Mouse (Mus musculus): ENCODE data around the gene Speer4d. TPM values are rescaled to one million over a fixed set of nuclear protein-coding genes. Genes with fewer than 3 reads are reported as not detected.
A peak's percentile ranks its signal among the peaks of the same experiment; 100 is the strongest.
"Not testable (repeated sequence)": the region's sequence is repeated elsewhere in the genome, so short reads cannot be mapped to it uniquely, and the experiment has no call there.

The Speer4d gene
- polyA plus RNA-seq, 1 experiment from 2014 or later, result not detected

DNA sequence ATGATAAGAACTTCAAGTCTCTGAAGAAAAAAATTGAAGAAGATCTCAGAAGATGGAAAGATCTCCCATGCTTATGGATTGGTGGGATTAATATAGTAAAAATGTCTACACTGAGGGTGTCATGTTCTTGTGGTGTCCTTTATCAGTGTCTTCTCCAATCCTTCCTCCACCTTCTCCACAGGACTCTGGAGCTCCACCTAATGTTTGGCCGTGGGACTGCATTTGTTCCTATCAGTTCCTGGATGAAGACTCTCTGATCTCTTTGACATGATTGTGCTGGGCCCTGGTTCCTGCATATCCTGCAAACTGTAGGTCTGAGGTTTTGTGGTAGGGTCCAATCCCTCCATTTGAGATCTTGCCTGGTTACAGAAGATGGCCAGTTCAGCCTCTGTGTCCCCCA is 9.3 kb downstream of the Speer4d start:
- H3K9me3 ChIP-seq (ENCODE audit: low read length); H3K9ac ChIP-seq (replicated peaks); H3K4me3 ChIP-seq (ENCODE audit: low read depth, low read length); ATAC-seq; H3K4me1 ChIP-seq (ENCODE audit: insufficient read depth); DNase-seq; H3K27ac ChIP-seq (ENCODE audit: low read depth); H3K36me3 ChIP-seq (replicated peaks; ENCODE audit: insufficient read depth, low read length); H3K4me2 ChIP-seq (ENCODE audit: low read depth, low read length); H3K27me3 ChIP-seq (ENCODE audit: insufficient read depth, low read length): not testable (repeated sequence)
- WGBS (ENCODE audit: insufficient replicate concordance), result 23% methylated on average over 1 of the region's 1 CpGs
- peak; percentile 24; the same call in 1 of the 2 replicates for TF ChIP-seq CTCF (IDR thresholded peaks at IDR 0.05; ENCODE audit: low read depth)

- H3K4me3 ChIP-seq (ENCODE audit: low read depth, low read length); H3K27ac ChIP-seq (ENCODE audit: low read depth); H3K4me1 ChIP-seq (ENCODE audit: insufficient read depth); H3K4me2 ChIP-seq (ENCODE audit: low read depth, low read length); ATAC-seq; H3K9me3 ChIP-seq (ENCODE audit: low read length); DNase-seq; H3K9ac ChIP-seq (replicated peaks); H3K27me3 ChIP-seq (ENCODE audit: insufficient read depth, low read length); H3K36me3 ChIP-seq (replicated peaks; ENCODE audit: insufficient read depth, low read length): not testable (repeated sequence)
- 0 out of 2 replicates have a peak, but pooled peaks have one; percentile 13 for TF ChIP-seq CTCF (IDR thresholded peaks at IDR 0.05; ENCODE audit: low read depth)
- 26% methylated on average over 5 of the region's 5 CpGs for WGBS (ENCODE audit: insufficient replicate concordance)
These were observed 11.2 kb downstream of the Speer4d start for GRCm38 (mm10) chr5:15630068-15630467.

GRCm38 (mm10) chr5:15637637-15638036 is 18.8 kb downstream of the Speer4d start:
- not testable (repeated sequence) for H3K4me2 ChIP-seq (ENCODE audit: low read depth, low read length); H3K4me1 ChIP-seq (ENCODE audit: insufficient read depth); H3K9me3 ChIP-seq (ENCODE audit: low read length); H3K36me3 ChIP-seq (replicated peaks; ENCODE audit: insufficient read depth, low read length); H3K4me3 ChIP-seq (ENCODE audit: low read depth, low read length); H3K27me3 ChIP-seq (ENCODE audit: insufficient read depth, low read length); H3K27ac ChIP-seq (ENCODE audit: low read depth); ATAC-seq; H3K9ac ChIP-seq (replicated peaks)
- 50% methylated on average over 2 of the region's 2 CpGs for WGBS (ENCODE audit: insufficient replicate concordance)
- DNase-seq, result peak; percentile 18

- TF ChIP-seq CTCF (IDR thresholded peaks at IDR 0.05; ENCODE audit: low read depth), result peak; percentile 29; the same call in 1 of the 2 replicates
- not testable (repeated sequence) for ATAC-seq; DNase-seq; H3K9me3 ChIP-seq (ENCODE audit: low read length); H3K9ac ChIP-seq (replicated peaks); H3K27ac ChIP-seq (ENCODE audit: low read depth); H3K36me3 ChIP-seq (replicated peaks; ENCODE audit: insufficient read depth, low read length); H3K4me2 ChIP-seq (ENCODE audit: low read depth, low read length); H3K4me1 ChIP-seq (ENCODE audit: insufficient read depth); H3K4me3 ChIP-seq (ENCODE audit: low read depth, low read length); H3K27me3 ChIP-seq (ENCODE audit: insufficient read depth, low read length)
- 23% methylated on average over 6 of the region's 6 CpGs for WGBS (ENCODE audit: insufficient replicate concordance)
These were observed 26.8 kb downstream of the Speer4d start for GRCm38 (mm10) chr5:15645707-15646106.

GRCm38 (mm10) chr5:15652334-15652733 is 33.5 kb downstream of the Speer4d start:
- not testable (repeated sequence) for DNase-seq; H3K4me1 ChIP-seq (ENCODE audit: insufficient read depth); ATAC-seq; H3K27me3 ChIP-seq (ENCODE audit: insufficient read depth, low read length); H3K4me2 ChIP-seq (ENCODE audit: low read depth, low read length); H3K9me3 ChIP-seq (ENCODE audit: low read length); H3K9ac ChIP-seq (replicated peaks); H3K4me3 ChIP-seq (ENCODE audit: low read depth, low read length); H3K36me3 ChIP-seq (replicated peaks; ENCODE audit: insufficient read depth, low read length); H3K27ac ChIP-seq (ENCODE audit: low read depth)
- WGBS (ENCODE audit: insufficient replicate concordance), result 44% methylated on average over 2 of the region's 2 CpGs

- ATAC-seq; H3K9ac ChIP-seq (replicated peaks); H3K27me3 ChIP-seq (ENCODE audit: insufficient read depth, low read length); H3K4me1 ChIP-seq (ENCODE audit: insufficient read depth); H3K4me3 ChIP-seq (ENCODE audit: low read depth, low read length); H3K36me3 ChIP-seq (replicated peaks; ENCODE audit: insufficient read depth, low read length); H3K27ac ChIP-seq (ENCODE audit: low read depth); H3K9me3 ChIP-seq (ENCODE audit: low read length); H3K4me2 ChIP-seq (ENCODE audit: low read depth, low read length); DNase-seq: not testable (repeated sequence)
- 55% methylated on average over 1 of the region's 1 CpGs for WGBS (ENCODE audit: insufficient replicate concordance)
These were observed 38.1 kb downstream of the Speer4d start, which contains the start of gene 4930572O03Rik for GRCm38 (mm10) chr5:15656959-15657358. 4930572O03Rik (minus strand) TSS chr5:15657059.

GRCm38 (mm10) chr5:15663847-15664246 is 45.0 kb downstream of the Speer4d start:
- peak; percentile 36 for DNase-seq
- H3K9ac ChIP-seq (replicated peaks); H3K9me3 ChIP-seq (ENCODE audit: low read length); ATAC-seq; H3K27me3 ChIP-seq (ENCODE audit: insufficient read depth, low read length); H3K4me2 ChIP-seq (ENCODE audit: low read depth, low read length); H3K36me3 ChIP-seq (replicated peaks; ENCODE audit: insufficient read depth, low read length); H3K4me3 ChIP-seq (ENCODE audit: low read depth, low read length); H3K27ac ChIP-seq (ENCODE audit: low read depth); H3K4me1 ChIP-seq (ENCODE audit: insufficient read depth): not testable (repeated sequence)
- 71% methylated on average over 7 of the region's 7 CpGs for WGBS (ENCODE audit: insufficient replicate concordance)

GRCm38 (mm10) chr5:15670789-15671188 is 51.9 kb downstream of the Speer4d start:
- not testable (repeated sequence) for H3K4me1 ChIP-seq (ENCODE audit: insufficient read depth); H3K36me3 ChIP-seq (replicated peaks; ENCODE audit: insufficient read depth, low read length); H3K27me3 ChIP-seq (ENCODE audit: insufficient read depth, low read length); H3K4me2 ChIP-seq (ENCODE audit: low read depth, low read length); H3K9me3 ChIP-seq (ENCODE audit: low read length); H3K4me3 ChIP-seq (ENCODE audit: low read depth, low read length); H3K27ac ChIP-seq (ENCODE audit: low read depth); ATAC-seq; H3K9ac ChIP-seq (replicated peaks)
- peak; percentile 15 for DNase-seq
- WGBS (ENCODE audit: insufficient replicate concordance), result 78% methylated on average over 7 of the region's 18 CpGs

All from liver, postnatal 0 days (tissue).